Mouse (Mus musculus): ENCODE data around the gene Plxnb3. TPM values are rescaled to one million over a fixed set of nuclear protein-coding genes. Genes with fewer than 3 reads are reported as not detected.
"Not testable (repeated sequence)": the region's sequence is repeated elsewhere in the genome, so short reads cannot be mapped to it uniquely, and the experiment has no call there.

Gene Plxnb3
- polyA plus RNA-seq, 1 experiment: 0.66 TPM

- no peaks in the 10 kb centered on the region for H3K79me2 ChIP-seq (ENCODE audit: control insufficient read depth, insufficient read depth)
- H3K27me3 ChIP-seq (ENCODE audit: control insufficient read depth, insufficient read depth, insufficient read length): no peaks in the 10 kb centered on the region
- H3K4me3 ChIP-seq: no peak overlapping the region
- H3ac ChIP-seq (ENCODE audit: control insufficient read depth, insufficient read length): no peak overlapping the region
- no peak for TF ChIP-seq USF1 (IDR thresholded peaks at IDR 0.05; ENCODE audit: low read depth)
- no peak for TF ChIP-seq TCF12 (IDR thresholded peaks at IDR 0.05; ENCODE audit: insufficient read depth, poor library complexity, severe bottlenecking)
- TF ChIP-seq MYOG (IDR thresholded peaks at IDR 0.05; ENCODE audit: control insufficient read depth in 1 of 3, insufficient read depth in 1 of 3, insufficient read length in 2 of 3, low read depth in 2 of 3): no peak
- TF ChIP-seq SRF (IDR thresholded peaks at IDR 0.05; ENCODE audit: control insufficient read depth, insufficient read length, low read depth): no peak
- TF ChIP-seq E2F4 (IDR thresholded peaks at IDR 0.05; ENCODE audit: insufficient read depth): no peak
- no peak for TF ChIP-seq POLR2A (IDR thresholded peaks at IDR 0.05; ENCODE audit: insufficient read length, low read depth)
- no peak for TF ChIP-seq REST (IDR thresholded peaks at IDR 0.05; ENCODE audit: insufficient read depth, insufficient read length)
- TF ChIP-seq MAX (IDR thresholded peaks at IDR 0.05; ENCODE audit: low read depth): no peak
- TF ChIP-seq MYOD1 (IDR thresholded peaks at IDR 0.05; ENCODE audit: control insufficient read depth in 1 of 3, insufficient read length in 2 of 3, low read depth in 2 of 3): no peak
- no peak for TF ChIP-seq CEBPB (IDR thresholded peaks at IDR 0.05; ENCODE audit: insufficient read depth, poor library complexity, severe bottlenecking)
- H3K36me3 ChIP-seq (ENCODE audit: control insufficient read depth, insufficient read depth): no peaks in the 10 kb centered on the region
- H3K4me2 ChIP-seq (ENCODE audit: low read depth): no peak overlapping the region
Measured at GRCm38 (mm10) chrX:73730908-73731307, 26.0 kb upstream of the Plxnb3 start.

- Histone ChIP-seq H3K4me2 (ENCODE audit: low read depth) (no peak overlapping the region), H3K4me3 (no peak overlapping the region), H3K27me3 (ENCODE audit: control insufficient read depth, insufficient read depth, insufficient read length) (no peaks in the 10 kb centered on the region), H3ac (ENCODE audit: control insufficient read depth, insufficient read length) (no peak overlapping the region), H3K79me2 (ENCODE audit: control insufficient read depth, insufficient read depth) (no peaks in the 10 kb centered on the region), H3K36me3 (ENCODE audit: control insufficient read depth, insufficient read depth) (no peaks in the 10 kb centered on the region)
- TF ChIP-seq POLR2A (IDR thresholded peaks at IDR 0.05; ENCODE audit: insufficient read length, low read depth) (no peak), MYOD1 (IDR thresholded peaks at IDR 0.05; ENCODE audit: control insufficient read depth in 1 of 3, insufficient read length in 2 of 3, low read depth in 2 of 3) (no peak), REST (IDR thresholded peaks at IDR 0.05; ENCODE audit: insufficient read depth, insufficient read length) (no peak), SRF (IDR thresholded peaks at IDR 0.05; ENCODE audit: control insufficient read depth, insufficient read length, low read depth) (no peak), E2F4 (IDR thresholded peaks at IDR 0.05; ENCODE audit: insufficient read depth) (no peak), MYOG (IDR thresholded peaks at IDR 0.05; ENCODE audit: control insufficient read depth in 1 of 3, insufficient read depth in 1 of 3, insufficient read length in 2 of 3, low read depth in 2 of 3) (no peak), TCF3 (IDR thresholded peaks at IDR 0.05; ENCODE audit: insufficient read length, low read depth) (no peak), MAX (IDR thresholded peaks at IDR 0.05; ENCODE audit: low read depth) (no peak), USF1 (IDR thresholded peaks at IDR 0.05; ENCODE audit: low read depth) (no peak), POLR2AphosphoS2 (IDR thresholded peaks at IDR 0.05; ENCODE audit: insufficient read length, low read depth) (no peak), CEBPB (IDR thresholded peaks at IDR 0.05; ENCODE audit: insufficient read depth, poor library complexity, severe bottlenecking) (no peak), TCF12 (IDR thresholded peaks at IDR 0.05; ENCODE audit: insufficient read depth, poor library complexity, severe bottlenecking) (no peak)
Measured at GRCm38 (mm10) chrX:73738155-73738554, 18.7 kb upstream of the Plxnb3 start.

GRCm38 (mm10) chrX:73739151-73739550 lies 17.7 kb upstream of the Plxnb3 start:
- Histone ChIP-seq H3ac (ENCODE audit: control insufficient read depth, insufficient read length) (no peak overlapping the region), H3K27me3 (ENCODE audit: control insufficient read depth, insufficient read depth, insufficient read length) (no peaks in the 10 kb centered on the region), H3K36me3 (ENCODE audit: control insufficient read depth, insufficient read depth) (no peaks in the 10 kb centered on the region), H3K4me2 (ENCODE audit: low read depth) (no peak overlapping the region), H3K79me2 (ENCODE audit: control insufficient read depth, insufficient read depth) (no peaks in the 10 kb centered on the region), H3K4me3 (no peak overlapping the region)
- no peak for TF ChIP-seq MAX (IDR thresholded peaks at IDR 0.05; ENCODE audit: low read depth)
- TF ChIP-seq POLR2AphosphoS2 (IDR thresholded peaks at IDR 0.05; ENCODE audit: insufficient read length, low read depth): no peak
- no peak for TF ChIP-seq TCF3 (IDR thresholded peaks at IDR 0.05; ENCODE audit: insufficient read length, low read depth)
- no peak for TF ChIP-seq POLR2A (IDR thresholded peaks at IDR 0.05; ENCODE audit: insufficient read length, low read depth)
- no peak for TF ChIP-seq SRF (IDR thresholded peaks at IDR 0.05; ENCODE audit: control insufficient read depth, insufficient read length, low read depth)
- TF ChIP-seq CEBPB (IDR thresholded peaks at IDR 0.05; ENCODE audit: insufficient read depth, poor library complexity, severe bottlenecking): no peak
- no peak for TF ChIP-seq USF1 (IDR thresholded peaks at IDR 0.05; ENCODE audit: low read depth)
- no peak for TF ChIP-seq MYOD1 (IDR thresholded peaks at IDR 0.05; ENCODE audit: control insufficient read depth in 1 of 3, insufficient read length in 2 of 3, low read depth in 2 of 3)

- not testable (repeated sequence) for H3K36me3 ChIP-seq (ENCODE audit: control insufficient read depth, insufficient read depth); H3K4me2 ChIP-seq (ENCODE audit: low read depth); H3ac ChIP-seq (ENCODE audit: control insufficient read depth, insufficient read length); H3K79me2 ChIP-seq (ENCODE audit: control insufficient read depth, insufficient read depth); H3K4me3 ChIP-seq; H3K27me3 ChIP-seq (ENCODE audit: control insufficient read depth, insufficient read depth, insufficient read length)
Measured at GRCm38 (mm10) chrX:73739841-73740240, 17.0 kb upstream of the Plxnb3 start.

- TF ChIP-seq TCF12 (IDR thresholded peaks at IDR 0.05; ENCODE audit: insufficient read depth, poor library complexity, severe bottlenecking) (no peak), POLR2A (IDR thresholded peaks at IDR 0.05; ENCODE audit: insufficient read length, low read depth) (no peak), POLR2AphosphoS2 (IDR thresholded peaks at IDR 0.05; ENCODE audit: insufficient read length, low read depth) (no peak), REST (IDR thresholded peaks at IDR 0.05; ENCODE audit: insufficient read depth, insufficient read length) (no peak), E2F4 (IDR thresholded peaks at IDR 0.05; ENCODE audit: insufficient read depth) (no peak), MYOD1 (IDR thresholded peaks at IDR 0.05; ENCODE audit: control insufficient read depth in 1 of 3, insufficient read length in 2 of 3, low read depth in 2 of 3) (no peak), USF1 (IDR thresholded peaks at IDR 0.05; ENCODE audit: low read depth) (no peak), CEBPB (IDR thresholded peaks at IDR 0.05; ENCODE audit: insufficient read depth, poor library complexity, severe bottlenecking) (no peak), SRF (IDR thresholded peaks at IDR 0.05; ENCODE audit: control insufficient read depth, insufficient read length, low read depth) (no peak), MYOG (IDR thresholded peaks at IDR 0.05; ENCODE audit: control insufficient read depth in 1 of 3, insufficient read depth in 1 of 3, insufficient read length in 2 of 3, low read depth in 2 of 3) (no peak), TCF3 (IDR thresholded peaks at IDR 0.05; ENCODE audit: insufficient read length, low read depth) (no peak), MAX (IDR thresholded peaks at IDR 0.05; ENCODE audit: low read depth) (no peak)
- Histone ChIP-seq H3K27me3 (ENCODE audit: control insufficient read depth, insufficient read depth, insufficient read length) (no peaks in the 10 kb centered on the region), H3K79me2 (ENCODE audit: control insufficient read depth, insufficient read depth) (no peaks in the 10 kb centered on the region), H3K4me3 (no peak overlapping the region), H3ac (ENCODE audit: control insufficient read depth, insufficient read length) (no peak overlapping the region), H3K4me2 (ENCODE audit: low read depth) (no peak overlapping the region), H3K36me3 (ENCODE audit: control insufficient read depth, insufficient read depth) (no peaks in the 10 kb centered on the region)
Measured at GRCm38 (mm10) chrX:73744774-73745481, 12.0 kb upstream of the Plxnb3 start.

All from myocyte (in vitro differentiated cells).